Mouse (Mus musculus) liver, postnatal 0 days (tissue): ENCODE measurements at regions not wholly inside any gene's neighbourhood (a gene's known extent, or its start where the extent isn't known, plus 50 kb on each side); places are given as distances from the start of the nearest gene placed in this dataset.

ENCODE experiments used
- ATAC-seq: fragments of 200-750 bp; cut with Nextera tagmentation; 2 replicates; pipeline ENCODE4 v1.8.0; 2017; ENCODE audit warnings: mild to moderate bottlenecking, moderate library complexity
- DNase-seq: peaks from one replicate; pipeline ENCODE4 v3.0.0-alpha.2; 2016
- H3K27ac ChIP-seq: fragments of 300-500 bp; sonication (generic); 2 replicates; pipeline ENCODE4 v1.5.1; 2014; ENCODE audit warnings: antibody characterized with exemption, moderate library complexity, mild to moderate bottlenecking, low read depth
- H3K27me3 ChIP-seq: fragments of 300-500 bp; sonication (generic); 2 replicates; pipeline ENCODE4 v1.6.1; 2014; ENCODE audit warnings: low read length, control low read depth, mixed read lengths; ENCODE audit not compliant: insufficient read depth
- H3K36me3 ChIP-seq: fragments of 300-500 bp; sonication (generic); replicated peaks from 2 replicates; pipeline ENCODE4 v1.6.1; 2014; ENCODE audit warnings: mild to moderate bottlenecking, control low read depth, low read length, moderate library complexity, mixed read lengths; ENCODE audit not compliant: insufficient read depth
- H3K4me1 ChIP-seq: fragments of 300-500 bp; sonication (generic); 2 replicates; pipeline ENCODE4 v1.6.1; 2014; ENCODE audit warnings: antibody characterized with exemption, mild to moderate bottlenecking, control low read depth; ENCODE audit not compliant: insufficient read depth
- H3K4me2 ChIP-seq: fragments of 300-500 bp; sonication (generic); 2 replicates; pipeline ENCODE4 v1.6.1; 2014; ENCODE audit warnings: low read depth, mild to moderate bottlenecking, low read length, moderate library complexity, mixed read lengths
- H3K4me3 ChIP-seq: fragments of 300-500 bp; sonication (generic); 2 replicates; pipeline ENCODE4 v1.5.1; 2014; ENCODE audit warnings: low read depth, low read length
- H3K9ac ChIP-seq: fragments of 300-500 bp; sonication (generic); replicated peaks from 2 replicates; pipeline ENCODE4 v1.6.1; 2014; ENCODE audit warnings: mild to moderate bottlenecking, moderate library complexity
- H3K9me3 ChIP-seq: fragments of 300-500 bp; sonication (generic); 2 replicates; pipeline ENCODE4 v1.6.1; 2016; ENCODE audit warnings: mild to moderate bottlenecking, control low read depth, low read length, mixed read lengths
- CTCF ChIP-seq: sonication (generic); IDR thresholded peaks from 2 replicates; pipeline ENCODE4 v1.5.1; 2016; ENCODE audit warnings: antibody characterized with exemption, low read depth
- EP300 ChIP-seq: IDR thresholded peaks from 2 replicates; pipeline ENCODE4 v1.6.1; 2016; ENCODE audit warnings: antibody characterized with exemption, low read depth, mild to moderate bottlenecking
- whole genome bisulfite sequencing: fragments of 180-500 bp; shearing (Covaris S2); extraction: QIAGEN DNeasy Blood & Tissue Kit; methylation state at CpG from one replicate; pipeline ENCODE4 v1.1.7; 2014; ENCODE audit not compliant: insufficient replicate concordance; 5-methylcytosine and 5-hydroxymethylcytosine counted together

DNA sequence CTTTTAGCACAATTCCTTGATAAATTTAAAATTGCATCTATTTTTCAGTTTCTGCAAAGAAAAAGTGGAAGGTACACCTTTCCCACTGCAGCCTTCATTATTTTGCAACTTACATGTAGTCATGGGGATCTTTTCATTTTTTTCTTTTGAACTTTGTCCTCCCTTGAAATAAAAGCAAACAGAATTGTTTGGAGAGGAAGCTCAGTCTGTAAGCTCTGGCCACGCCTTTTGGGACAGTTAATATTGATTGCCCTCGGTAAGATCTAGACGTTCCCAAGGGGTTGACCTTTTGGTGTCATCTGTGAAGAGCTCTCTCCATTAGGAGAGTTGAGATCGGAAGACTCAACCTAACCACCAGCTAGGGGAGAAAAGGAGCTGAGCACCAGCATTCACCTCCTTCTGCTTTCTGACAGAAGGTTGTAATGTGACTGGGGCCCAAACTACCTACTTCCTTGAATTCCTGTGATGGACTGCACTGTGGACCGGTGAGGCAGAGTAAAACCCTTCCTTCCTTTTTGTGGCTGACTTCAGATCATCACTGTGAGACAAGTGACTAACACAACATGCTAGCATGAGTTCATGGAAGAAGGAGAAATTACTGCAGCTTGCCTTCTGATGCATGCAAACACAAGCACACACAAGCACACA is 621.9 kb downstream of the Inhba start:
- Histone ChIP-seq H3K4me1 (no peaks in the 10 kb centered on the region), H3K9ac (no peak overlapping the region), H3K4me2 (no peak overlapping the region), H3K27me3 (no peaks in the 10 kb centered on the region), H3K9me3 (no peaks in the 10 kb centered on the region), H3K4me3 (no peak overlapping the region), H3K27ac (0 out of 2 replicates have a peak overlapping the region, but pooled peaks have one; percentile 3), H3K36me3 (no peaks in the 10 kb centered on the region)
- DNase-seq (peak; percentile 18), ATAC-seq (peak; percentile 82)
- 34% methylated on average over 5 of the region's 5 CpGs for WGBS
- TF ChIP-seq CTCF (no peak), EP300 (peak; percentile 20; the same call in 1 of the 2 replicates)

DNA sequence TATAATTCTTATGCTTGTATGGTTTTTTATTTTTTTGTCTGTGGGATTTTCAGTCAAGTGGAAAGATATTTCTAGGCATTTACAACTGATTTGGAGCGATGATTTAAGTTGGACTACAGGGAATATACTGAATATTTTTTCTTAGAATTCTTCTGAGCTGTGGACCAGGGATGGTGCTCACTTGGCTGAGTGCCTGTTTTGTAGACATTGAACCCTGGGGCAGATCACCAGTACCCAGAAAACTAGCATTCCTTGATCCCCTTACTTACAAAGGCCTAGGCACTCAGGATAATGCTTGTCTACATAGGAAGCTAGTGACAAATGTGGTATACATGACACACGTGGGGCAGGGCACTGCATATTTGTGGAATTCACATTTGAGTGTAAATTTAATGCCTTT is 624.6 kb downstream of the Inhba start:
- no peaks in the 10 kb centered on the region for H3K27me3 ChIP-seq
- no peak for DNase-seq

DNA sequence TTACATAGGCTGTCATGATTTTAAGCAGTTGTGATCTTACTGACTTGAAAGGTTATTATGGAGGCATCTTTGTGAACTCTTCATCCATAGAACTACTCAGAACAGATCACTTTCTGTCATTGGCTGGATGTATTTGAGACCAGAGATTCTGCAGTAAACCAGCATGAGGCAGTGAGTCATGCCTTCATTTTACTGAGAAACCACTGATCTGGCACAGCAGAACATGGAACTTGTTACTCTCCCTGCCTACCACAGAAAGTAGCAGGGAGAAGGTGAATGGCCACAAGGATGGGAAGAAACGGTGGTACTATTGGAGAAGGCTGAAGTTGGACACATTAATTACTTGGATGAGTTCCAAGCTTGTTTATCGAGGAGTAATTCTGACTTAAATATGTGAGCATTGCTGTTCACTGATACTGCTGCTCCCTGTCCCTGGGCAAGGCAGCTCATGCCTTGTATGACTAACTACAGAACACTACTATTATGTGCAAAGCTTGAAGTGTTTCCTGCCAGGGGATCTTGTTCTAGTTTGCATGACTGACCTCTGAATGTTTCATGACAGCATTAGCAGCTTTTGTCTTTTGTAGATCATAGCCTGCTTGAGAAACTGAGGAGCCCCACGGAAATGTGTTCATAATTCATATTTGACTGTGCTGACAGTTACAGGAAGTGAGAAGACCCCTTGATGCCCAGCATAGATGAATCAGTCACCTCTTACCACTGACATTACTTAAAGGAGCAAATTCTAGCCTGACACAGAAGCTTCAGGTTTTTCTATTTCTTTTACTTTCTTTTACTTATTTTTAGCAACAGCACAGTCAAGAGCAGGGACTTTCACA is 630.2 kb downstream of the Inhba start:
- no peak for ATAC-seq
- Histone ChIP-seq H3K27me3 (no peaks in the 10 kb centered on the region), H3K9ac (no peak overlapping the region)

More for the DNA sequence above, 624.6 kb downstream of the Inhba start:
- Histone ChIP-seq H3K4me3 (no peak overlapping the region), H3K9me3 (no peaks in the 10 kb centered on the region), H3K4me1 (no peaks in the 10 kb centered on the region), H3K4me2 (no peak overlapping the region), H3K36me3 (no peaks in the 10 kb centered on the region), H3K9ac (no peak overlapping the region), H3K27ac (no peak overlapping the region)
- 55% methylated on average over 2 of the region's 2 CpGs for WGBS
- ATAC-seq: no peak
- no peak for TF ChIP-seq CTCF
- TF ChIP-seq EP300: no peak

DNA sequence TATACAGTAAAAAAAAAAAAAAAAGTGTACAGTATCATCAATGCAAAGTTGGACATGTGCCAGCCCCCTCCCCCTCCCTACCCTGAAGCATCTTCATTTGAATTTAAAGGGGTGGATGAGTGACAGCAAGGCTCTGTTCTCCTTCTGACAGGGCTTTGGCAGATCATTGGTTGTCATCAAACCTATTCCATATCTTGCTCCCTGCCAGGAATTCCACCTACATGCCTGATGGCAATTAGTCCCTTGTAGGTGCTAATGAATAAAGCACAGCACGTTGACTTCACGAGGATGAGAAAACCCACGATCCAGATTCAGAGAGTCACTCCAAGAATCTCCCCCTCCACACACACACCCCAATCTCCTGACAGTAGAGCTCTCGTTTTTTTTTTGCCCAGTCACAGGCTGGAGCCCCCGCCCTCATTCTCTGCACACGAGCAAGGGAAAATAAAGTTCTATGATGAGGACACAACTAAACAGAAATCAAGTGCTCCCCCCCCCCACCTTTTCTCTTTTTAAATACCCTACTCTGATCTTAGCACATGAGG is 630.9 kb downstream of the Inhba start:
- Histone ChIP-seq H3K4me3 (no peak overlapping the region), H3K36me3 (no peaks in the 10 kb centered on the region), H3K9me3 (no peaks in the 10 kb centered on the region), H3K27ac (no peak overlapping the region), H3K27me3 (no peaks in the 10 kb centered on the region), H3K4me2 (no peak overlapping the region), H3K4me1 (no peaks in the 10 kb centered on the region), H3K9ac (no peak overlapping the region)
- TF ChIP-seq EP300: no peak
- TF ChIP-seq CTCF: no peak
- DNase-seq: no peak
- no peak for ATAC-seq
- 55% methylated on average over 6 of the region's 6 CpGs for WGBS

More for the DNA sequence above, 630.2 kb downstream of the Inhba start:
- Histone ChIP-seq H3K4me1 (no peaks in the 10 kb centered on the region), H3K9me3 (no peaks in the 10 kb centered on the region), H3K4me2 (no peak overlapping the region), H3K27ac (no peak overlapping the region), H3K4me3 (no peak overlapping the region), H3K36me3 (no peaks in the 10 kb centered on the region)
- TF ChIP-seq EP300 (no peak), CTCF (no peak)
- no peak for DNase-seq
- 54% methylated on average over 3 of the region's 3 CpGs for WGBS

DNA sequence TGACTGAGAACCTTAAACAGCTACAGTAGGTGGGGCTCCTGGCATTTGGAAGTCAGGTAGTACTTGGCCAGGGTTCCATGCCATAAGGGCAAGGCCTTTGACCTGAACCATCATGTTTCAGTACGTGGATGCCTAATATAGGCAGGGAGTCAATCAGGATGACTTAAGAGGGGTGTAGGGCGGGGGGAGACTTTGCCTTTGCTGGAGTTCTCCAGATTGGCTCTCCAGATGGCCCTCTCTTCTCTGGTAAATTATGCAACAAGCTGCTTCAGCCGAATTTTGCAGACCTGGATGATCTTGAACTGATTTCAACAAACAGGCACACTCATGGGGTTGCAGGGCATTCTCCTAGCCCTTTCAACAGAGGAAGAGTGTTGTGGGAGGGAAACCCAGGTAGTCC is 633.7 kb downstream of the Inhba start:
- 60% methylated on average over 3 of the region's 3 CpGs for WGBS

DNA sequence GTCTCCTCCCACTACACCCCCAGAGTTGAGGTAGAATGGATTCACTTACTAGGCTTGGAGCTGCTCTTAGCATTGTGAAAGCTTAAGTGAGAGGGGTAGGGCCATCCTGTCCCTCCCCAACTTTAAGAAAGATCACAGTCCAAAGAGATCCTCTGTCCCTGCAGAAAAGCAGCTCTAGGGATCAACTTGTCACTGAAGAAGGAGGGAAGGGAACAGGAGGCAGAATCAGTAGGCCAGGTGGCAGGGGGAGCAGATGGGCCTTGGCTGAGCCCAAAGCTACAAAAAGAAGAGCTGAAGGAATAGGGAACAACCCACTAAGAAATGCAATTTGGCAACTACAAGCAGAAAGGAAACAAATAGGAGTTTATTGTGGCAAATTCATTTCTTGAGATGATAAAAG is 634.4 kb downstream of the Inhba start:
- DNase-seq (no peak), ATAC-seq (no peak)
- Histone ChIP-seq H3K9ac (no peak overlapping the region), H3K4me3 (no peak overlapping the region), H3K9me3 (no peaks in the 10 kb centered on the region), H3K4me2 (no peak overlapping the region), H3K27ac (no peak overlapping the region), H3K4me1 (no peaks in the 10 kb centered on the region), H3K27me3 (no peaks in the 10 kb centered on the region), H3K36me3 (no peaks in the 10 kb centered on the region)
- TF ChIP-seq EP300 (no peak), CTCF (no peak)

More for the DNA sequence above, 633.7 kb downstream of the Inhba start:
- ATAC-seq: no peak
- Histone ChIP-seq H3K27me3 (no peaks in the 10 kb centered on the region), H3K9ac (no peak overlapping the region), H3K4me2 (no peak overlapping the region), H3K36me3 (no peaks in the 10 kb centered on the region), H3K4me1 (no peaks in the 10 kb centered on the region), H3K4me3 (no peak overlapping the region), H3K9me3 (no peaks in the 10 kb centered on the region), H3K27ac (no peak overlapping the region)
- DNase-seq: no peak
- TF ChIP-seq EP300 (no peak), CTCF (no peak)
